Mouse (Mus musculus) embryo, embryonic 9.5 days (tissue): ENCODE measurements around the gene Ddx39b.
"Not testable (repeated sequence)": the region's sequence is repeated elsewhere in the genome, so short reads cannot be mapped to it uniquely, and the experiment has no call there.

Experiments
- DNase-seq: peaks from one replicate; pipeline ENCODE4 v3.0.0-alpha.2; 2017; ENCODE audit errors: extremely low spot score

Ddx39b gene

DNA sequence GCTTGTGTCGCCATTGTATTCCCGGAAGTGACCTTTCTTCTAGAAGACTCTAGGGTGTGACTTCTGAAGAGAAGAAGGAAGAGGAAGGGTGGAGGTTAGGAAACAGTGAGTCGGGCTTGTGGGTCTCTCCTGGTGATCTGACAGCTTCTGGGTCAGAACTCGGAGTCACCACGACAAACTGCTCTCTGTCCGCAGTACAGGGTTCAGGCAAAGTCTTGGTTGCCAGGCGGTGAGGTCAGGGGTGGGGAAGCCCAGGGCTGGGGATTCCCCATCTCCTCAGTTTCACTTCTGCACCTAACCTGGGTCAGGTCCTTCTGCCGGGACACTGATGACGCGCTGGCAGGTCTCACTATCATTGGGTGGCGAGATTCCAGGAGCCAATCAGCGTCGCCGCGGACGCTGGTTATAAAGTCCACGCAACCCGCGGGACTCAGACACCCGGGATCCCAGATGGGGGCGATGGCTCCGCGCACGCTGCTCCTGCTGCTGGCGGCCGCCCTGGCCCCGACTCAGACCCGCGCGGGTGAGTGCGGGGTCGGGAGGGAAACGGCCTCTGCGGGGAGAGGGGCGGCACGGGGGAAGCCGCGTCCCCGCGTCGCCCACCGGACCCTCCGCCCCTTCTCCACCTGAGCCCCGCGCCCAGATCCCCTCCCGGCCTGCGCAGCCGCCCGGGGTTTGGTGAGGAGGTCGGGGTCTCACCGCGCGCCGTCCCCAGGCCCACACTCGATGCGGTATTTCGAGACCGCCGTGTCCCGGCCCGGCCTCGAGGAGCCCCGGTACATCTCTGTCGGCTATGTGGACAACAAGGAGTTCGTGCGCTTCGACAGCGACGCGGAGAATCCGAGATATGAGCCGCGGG is 21.3 kb downstream of the Ddx39b start, which contains the start of gene H2-D1:
Gene H2-D1, plus strand, starts transcription at position 67 of the 859 bp plus-strand sequence.
- DNase-seq = peak; percentile 85

DNA sequence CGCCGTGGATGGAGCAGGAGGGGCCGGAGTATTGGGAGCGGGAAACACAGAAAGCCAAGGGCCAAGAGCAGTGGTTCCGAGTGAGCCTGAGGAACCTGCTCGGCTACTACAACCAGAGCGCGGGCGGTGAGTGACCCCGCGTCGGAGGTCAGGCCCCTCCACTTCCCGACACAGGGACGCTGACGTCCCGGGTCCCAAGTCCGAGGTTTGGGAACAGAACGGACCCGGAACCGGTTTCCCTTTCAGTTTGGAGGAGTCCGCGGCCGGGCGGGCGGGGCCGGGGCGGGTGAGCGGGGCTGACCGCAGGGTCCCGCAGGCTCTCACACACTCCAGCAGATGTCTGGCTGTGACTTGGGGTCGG is 22.0 kb downstream of the Ddx39b start:
- DNase-seq = no peak

- no peak for DNase-seq
Observed at GRCm38 (mm10) chr17:35267399-35268086, 26.0 kb downstream of the Ddx39b start.

DNA sequence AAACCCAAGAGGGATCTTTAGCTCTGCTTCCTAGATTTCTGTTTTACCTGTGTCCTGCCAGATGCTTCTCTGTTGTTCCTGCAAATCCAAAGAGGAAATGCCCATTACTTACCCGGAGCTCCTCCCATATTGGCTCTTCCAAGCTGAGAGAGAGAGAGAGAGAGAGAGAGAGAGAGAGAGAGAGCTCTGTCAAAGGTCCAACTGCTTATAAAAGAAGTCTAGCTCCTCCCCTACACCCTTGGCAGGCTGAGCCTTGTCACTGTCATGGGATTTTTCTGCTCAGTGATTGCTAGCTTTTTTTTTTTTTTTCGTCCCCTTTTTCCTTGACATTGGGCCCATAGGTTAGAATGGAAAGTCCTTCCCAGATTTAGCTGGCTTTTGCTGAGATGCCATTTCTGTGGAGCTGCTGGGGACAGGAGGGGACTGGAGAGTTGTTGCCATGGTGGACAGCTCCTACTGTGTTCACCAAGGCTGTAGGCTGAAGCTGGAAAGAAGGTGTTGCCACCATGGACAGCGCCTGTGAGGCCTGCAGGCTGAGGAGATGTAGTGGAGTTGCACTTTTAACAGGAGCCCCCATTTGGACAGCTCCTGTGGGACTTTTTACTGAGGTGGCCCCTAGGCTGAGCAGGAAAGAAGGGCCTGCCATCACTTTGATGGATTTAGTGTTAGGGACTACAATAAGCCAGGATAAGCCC is 28.3 kb downstream of the Ddx39b start:
- DNase-seq = peak; percentile 57

DNA sequence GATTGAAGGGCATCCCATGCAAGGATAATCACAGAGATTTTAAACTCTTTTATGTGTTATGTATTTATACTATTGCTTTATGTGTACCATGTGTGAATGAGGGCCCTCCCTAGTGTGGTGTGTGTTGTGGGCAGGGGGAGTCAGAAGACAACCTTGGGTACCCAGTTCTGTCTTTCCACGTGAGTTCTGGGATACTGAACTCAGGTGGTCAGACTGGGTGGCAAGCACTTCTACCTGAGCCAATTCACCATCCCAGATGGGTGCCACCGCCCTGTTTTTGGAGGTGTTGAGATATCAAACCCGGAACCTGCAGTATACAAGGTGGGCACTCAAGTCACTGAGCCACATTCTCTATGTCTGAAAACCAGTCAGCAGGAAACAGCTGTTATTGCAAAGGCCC is 30.7 kb downstream of the Ddx39b start:
- DNase-seq = no peak

- peak; percentile 77 for DNase-seq
Observed at GRCm38 (mm10) chr17:35274770-35275169, 33.2 kb downstream of the Ddx39b start.

DNA sequence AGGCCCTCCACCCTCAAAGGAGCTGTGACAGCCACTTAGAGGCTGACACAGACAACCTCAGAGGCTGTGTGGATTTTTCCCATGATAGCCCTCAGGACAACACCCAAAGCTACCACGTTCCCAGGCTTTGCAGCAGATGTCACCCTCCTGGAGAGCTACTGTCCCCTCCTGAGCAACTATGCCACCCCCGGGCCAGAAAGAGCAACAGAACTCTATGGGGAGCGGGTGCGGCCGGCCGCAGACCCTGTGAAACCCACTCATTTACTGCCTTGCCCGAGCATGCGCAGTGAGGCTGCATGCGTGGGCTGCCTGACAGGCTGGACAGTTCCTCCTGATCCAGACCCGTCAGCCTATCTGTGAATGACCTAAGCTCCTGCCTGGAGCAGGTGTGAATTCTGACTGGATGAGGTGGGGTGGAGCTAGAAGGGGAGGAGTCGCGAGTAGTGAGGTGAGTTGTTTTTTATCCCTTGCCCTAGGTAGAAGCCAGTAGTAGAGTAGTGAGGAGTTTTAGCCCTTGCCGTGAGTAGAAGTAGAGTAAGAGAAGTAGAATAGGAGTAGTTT is 34.8 kb downstream of the Ddx39b start:
- no peak for DNase-seq

DNA sequence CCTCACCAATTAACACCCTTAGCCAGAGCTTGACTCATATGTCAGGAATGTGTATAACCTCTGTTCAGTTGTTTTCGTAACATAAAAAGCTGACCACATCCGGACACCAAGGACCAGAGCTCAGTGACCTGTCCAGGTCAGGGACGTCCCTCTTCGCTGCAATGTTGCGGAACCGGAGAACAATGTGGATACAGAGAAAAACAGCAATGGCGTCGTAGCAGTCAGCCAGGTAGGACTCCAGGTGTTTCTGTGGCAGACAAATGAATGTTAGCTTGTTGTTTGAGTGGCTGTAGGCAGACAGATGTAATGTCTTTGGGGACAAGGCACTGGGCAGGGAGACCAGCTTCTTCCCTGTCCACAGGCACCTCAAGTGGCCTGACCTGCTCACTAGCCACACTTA is 36.5 kb downstream of the Ddx39b start:
- no peak for DNase-seq

- DNase-seq = no peak
Observed at GRCm38 (mm10) chr17:35278957-35279688, 37.6 kb downstream of the Ddx39b start.

GRCm38 (mm10) chr17:35280276-35280675 is 38.7 kb downstream of the Ddx39b start:
- no peak for DNase-seq

- DNase-seq = no peak
Observed at GRCm38 (mm10) chr17:35285431-35285830, 43.9 kb downstream of the Ddx39b start.

DNA sequence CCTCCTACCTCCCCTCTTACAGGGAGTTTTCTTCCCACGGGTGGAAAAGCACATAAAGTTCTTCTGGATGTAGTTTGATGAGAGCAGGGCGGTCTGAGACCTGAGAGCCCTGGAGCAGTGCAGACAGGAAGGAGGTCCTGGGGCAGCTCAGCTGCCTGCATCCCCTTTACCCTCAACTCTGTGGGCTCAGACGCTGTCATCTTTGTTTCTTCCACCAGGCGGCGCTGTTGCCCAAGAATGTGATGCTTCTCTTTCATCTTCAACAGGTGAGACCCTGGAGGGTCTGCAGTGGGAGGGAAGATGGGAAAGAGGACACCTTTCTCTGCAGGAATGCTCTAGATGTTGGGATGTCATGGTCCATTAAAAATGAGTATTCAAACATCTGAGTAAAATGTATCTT is 54.2 kb downstream of the Ddx39b start:
- peak; percentile 39 for DNase-seq

GRCm38 (mm10) chr17:35300261-35300945 is 58.9 kb downstream of the Ddx39b start:
- not testable (repeated sequence) for DNase-seq

- DNase-seq = peak; percentile 77
Observed at GRCm38 (mm10) chr17:35301645-35302258, 60.2 kb downstream of the Ddx39b start.

- DNase-seq = no peak
Observed at GRCm38 (mm10) chr17:35303271-35303670, 61.7 kb downstream of the Ddx39b start.
